Mouse (Mus musculus) spleen, adult 2 months (tissue): ENCODE results near the gene Slc6a6. TPM values are rescaled to one million over a fixed set of nuclear protein-coding genes. Genes with fewer than 3 reads are reported as not detected.

Source experiments
- DNase-seq, 2 experiments: peaks; one replicate each; pipeline versions ENCODE4 v3.0.0 to v3.0.0-alpha.2; 2012 to 2021; ENCODE audit warnings: low spot score in 2 of 2, low read depth in 1 of 2
- H3K27ac ChIP-seq: fragments of 200-500 bp; 2 replicates; pipeline ENCODE4 v1.5.1; 2012; ENCODE audit warnings: low read length, inconsistent platforms; ENCODE audit not compliant: insufficient read depth
- H3K27me3 ChIP-seq: fragments of 200-500 bp; 2 replicates; pipeline ENCODE4 v1.6.1; 2012; ENCODE audit warnings: mild to moderate bottlenecking, moderate library complexity, low read length, inconsistent platforms; ENCODE audit not compliant: control insufficient read depth, insufficient read depth
- H3K36me3 ChIP-seq: fragments of 200-500 bp; 2 replicates; pipeline ENCODE4 v1.6.1; 2012; ENCODE audit warnings: mild to moderate bottlenecking, low read length, inconsistent platforms; ENCODE audit not compliant: control insufficient read depth, insufficient read depth
- H3K4me1 ChIP-seq: fragments of 200-500 bp; 2 replicates; pipeline ENCODE4 v1.6.1; 2011; ENCODE audit warnings: inconsistent platforms; ENCODE audit not compliant: control insufficient read depth, insufficient read depth, insufficient read length
- H3K4me3 ChIP-seq: fragments of 200-500 bp; 2 replicates; pipeline ENCODE4 v1.5.1; 2011; ENCODE audit warnings: mild to moderate bottlenecking, inconsistent platforms; ENCODE audit not compliant: insufficient read depth, insufficient read length; ENCODE audit errors: extremely low read depth
- CTCF ChIP-seq: fragments of 200-500 bp; IDR thresholded peaks from 2 replicates; pipeline ENCODE4 v1.5.1; 2011; ENCODE audit warnings: mild to moderate bottlenecking, inconsistent platforms; ENCODE audit not compliant: insufficient read depth, insufficient read length, insufficient replicate concordance; ENCODE audit errors: extremely low read depth
- POLR2A ChIP-seq: fragments of 200-500 bp; IDR thresholded peaks from 2 replicates; pipeline ENCODE4 v1.6.1; 2011; ENCODE audit warnings: low read depth, low read length, inconsistent platforms
- WGBS: fragments of 180-500 bp; shearing (Covaris S2); methylation state at CpG from one replicate; pipeline ENCODE4 v1.1.7; 2018; 5-methylcytosine and 5-hydroxymethylcytosine counted together
- polyA plus RNA-seq: library from polyadenylated mRNA; depleted of rRNA; stranded (reverse); fragments of >200 nt; gene quantifications from 2 replicates; pipeline ENCODE4 v1.2.3, GENCODE M21; 2012

Gene Slc6a6
- polyA plus RNA-seq, 1 experiment = 76.1 TPM

DNA sequence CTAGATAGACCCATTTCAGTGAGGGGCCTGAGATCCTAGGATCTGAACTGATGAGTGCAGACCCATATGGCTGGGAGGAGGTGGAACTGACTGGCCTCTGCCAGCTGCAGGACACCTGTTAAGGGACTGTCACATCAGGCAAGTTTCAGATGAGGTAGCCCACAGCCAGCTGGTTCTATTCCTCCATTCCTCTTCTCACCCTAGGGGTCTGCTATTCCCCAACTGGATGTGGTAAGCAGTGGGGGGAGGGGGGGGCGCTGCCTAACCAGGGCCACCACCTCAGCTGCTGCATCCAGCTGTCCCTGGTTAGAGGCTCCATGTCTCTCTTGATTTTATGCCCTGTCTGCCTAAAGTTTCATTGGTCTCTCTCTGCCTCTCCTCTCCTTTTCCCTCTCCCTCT is 25.6 kb upstream of the Slc6a6 start:
- Histone ChIP-seq H3K27me3 (no peaks in the 10 kb centered on the region), H3K4me1 (peaks cover 7% of the 10 kb centered on the region; the same call in 1 of the 2 replicates), H3K36me3 (no peaks in the 10 kb centered on the region), H3K4me3 (no peak overlapping the region), H3K27ac (no peak overlapping the region)
- TF ChIP-seq POLR2A = no peak
- no peak for TF ChIP-seq CTCF
- DNase-seq = no peak
- WGBS = 85% methylated on average over 1 of the region's 1 CpGs

DNA sequence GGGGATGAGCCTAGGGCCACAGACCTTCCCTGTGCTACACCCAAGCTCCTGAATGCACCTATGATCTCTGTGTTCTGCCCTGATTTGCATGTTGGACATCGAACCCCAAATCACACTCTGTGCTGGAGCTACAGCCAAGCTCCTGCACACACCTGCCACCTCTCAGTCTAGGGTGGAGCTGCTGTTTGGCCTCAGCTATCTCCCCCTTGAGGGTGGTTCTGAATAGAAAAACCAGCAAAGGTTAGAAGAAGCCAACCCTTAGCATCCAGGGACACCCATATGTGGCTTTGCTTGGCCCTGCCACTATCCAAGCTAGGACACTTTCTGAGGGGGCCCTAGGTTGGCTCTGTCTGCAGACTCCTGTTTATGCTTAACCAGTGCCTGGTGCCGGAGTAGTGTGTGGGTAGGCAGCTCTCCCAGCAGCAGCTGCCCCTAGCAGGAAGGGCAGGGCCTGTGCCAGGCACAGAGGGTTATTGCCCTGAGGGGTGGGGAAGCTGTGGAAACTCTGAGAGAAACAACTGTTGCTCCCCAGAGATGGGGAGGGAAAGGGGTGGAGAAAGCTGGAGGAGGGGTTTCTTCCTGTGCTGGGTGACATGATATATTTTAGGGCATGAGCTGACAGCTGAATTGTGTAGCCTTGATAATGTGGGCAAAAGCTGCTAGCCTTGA is 23.9 kb upstream of the Slc6a6 start:
- Histone ChIP-seq H3K27me3 (no peaks in the 10 kb centered on the region), H3K4me3 (no peak overlapping the region), H3K4me1 (peaks cover 7% of the 10 kb centered on the region; the same call in 1 of the 2 replicates), H3K27ac (no peak overlapping the region), H3K36me3 (no peaks in the 10 kb centered on the region)
- TF ChIP-seq POLR2A (no peak), CTCF (no peak)
- 25% methylated on average over 2 of the region's 2 CpGs for WGBS
- peak in 1 of 2 experiments; percentile 5 for DNase-seq

DNA sequence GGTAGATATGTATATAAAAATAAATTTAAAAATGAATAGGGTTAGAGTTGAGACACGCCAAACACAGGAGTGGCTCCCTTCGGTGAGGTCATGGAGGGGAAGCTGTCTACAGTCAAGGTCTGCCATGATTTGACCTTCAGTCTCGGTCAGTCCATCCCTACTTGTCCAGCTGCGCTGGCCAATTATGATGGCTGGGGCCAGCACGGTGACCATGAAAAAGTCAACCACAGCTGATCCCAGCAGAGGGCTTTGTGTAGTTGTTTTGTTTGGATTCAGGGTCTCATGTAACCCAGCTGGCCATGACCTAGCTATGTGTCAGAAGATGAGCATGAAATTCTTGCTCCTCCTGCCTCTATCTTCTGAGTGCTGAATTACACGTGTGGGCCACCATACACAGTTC is 21.6 kb upstream of the Slc6a6 start:
- Histone ChIP-seq H3K27me3 (no peaks in the 10 kb centered on the region), H3K27ac (no peak overlapping the region), H3K4me1 (peaks cover 7% of the 10 kb centered on the region; the same call in 1 of the 2 replicates), H3K36me3 (no peaks in the 10 kb centered on the region), H3K4me3 (no peak overlapping the region)
- no peak for TF ChIP-seq POLR2A
- TF ChIP-seq CTCF = no peak
- DNase-seq = no peak
- WGBS = 86% methylated on average over 6 of the region's 6 CpGs

DNA sequence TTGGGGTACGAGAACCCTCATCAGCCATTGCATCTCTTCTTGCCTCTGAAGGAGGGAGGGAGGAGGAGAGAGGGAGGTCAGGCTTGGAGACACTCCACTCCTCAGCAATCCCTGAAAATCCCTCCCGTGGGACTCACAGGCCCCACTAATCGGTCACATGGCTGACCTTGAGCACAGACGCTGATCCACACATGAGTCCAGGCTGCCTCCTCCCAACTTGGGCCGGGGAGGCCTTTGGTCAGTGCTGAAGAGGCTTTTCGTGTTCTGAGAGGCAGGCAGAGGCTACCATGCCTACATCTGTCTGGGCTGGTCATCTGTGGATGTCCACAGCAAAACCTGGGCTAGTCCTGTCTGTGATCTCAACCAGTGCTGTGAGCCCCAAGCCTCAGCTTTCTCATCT is 20.2 kb upstream of the Slc6a6 start:
- Histone ChIP-seq H3K27me3 (no peaks in the 10 kb centered on the region), H3K4me1 (peaks cover 7% of the 10 kb centered on the region; the same call in 1 of the 2 replicates), H3K36me3 (no peaks in the 10 kb centered on the region), H3K27ac (no peak overlapping the region), H3K4me3 (no peak overlapping the region)
- TF ChIP-seq POLR2A (no peak), CTCF (no peak)
- DNase-seq = no peak
- 90% methylated on average over 6 of the region's 6 CpGs for WGBS

DNA sequence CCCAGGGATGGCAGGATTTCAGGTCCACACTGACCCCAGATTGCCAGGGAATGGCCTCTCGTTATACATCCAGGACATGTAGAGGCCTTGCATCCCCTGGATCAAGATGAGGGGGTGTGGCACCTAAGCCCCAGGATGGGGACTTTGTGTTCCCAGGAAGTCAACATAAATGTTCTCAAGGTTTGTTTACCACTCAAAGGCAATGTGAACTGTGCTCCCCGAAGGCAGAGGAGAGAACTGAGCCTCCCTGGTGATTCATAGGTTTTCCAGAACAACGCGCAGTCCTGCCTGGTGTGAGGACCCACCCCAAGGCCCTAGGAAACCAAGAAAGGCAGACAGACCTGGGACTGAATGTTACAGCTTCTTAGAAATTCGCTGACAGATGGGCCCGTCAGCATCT is 18.6 kb upstream of the Slc6a6 start:
- no peaks in the 10 kb centered on the region for H3K27me3 ChIP-seq
- H3K4me3 ChIP-seq = no peak overlapping the region
- no peak overlapping the region for H3K27ac ChIP-seq
- 92% methylated on average over 6 of the region's 6 CpGs for WGBS
- H3K4me1 ChIP-seq = peaks cover 2% of the 10 kb centered on the region; the same call in 1 of the 2 replicates
- TF ChIP-seq CTCF (no peak), POLR2A (no peak)
- no peak for DNase-seq
- no peaks in the 10 kb centered on the region for H3K36me3 ChIP-seq

DNA sequence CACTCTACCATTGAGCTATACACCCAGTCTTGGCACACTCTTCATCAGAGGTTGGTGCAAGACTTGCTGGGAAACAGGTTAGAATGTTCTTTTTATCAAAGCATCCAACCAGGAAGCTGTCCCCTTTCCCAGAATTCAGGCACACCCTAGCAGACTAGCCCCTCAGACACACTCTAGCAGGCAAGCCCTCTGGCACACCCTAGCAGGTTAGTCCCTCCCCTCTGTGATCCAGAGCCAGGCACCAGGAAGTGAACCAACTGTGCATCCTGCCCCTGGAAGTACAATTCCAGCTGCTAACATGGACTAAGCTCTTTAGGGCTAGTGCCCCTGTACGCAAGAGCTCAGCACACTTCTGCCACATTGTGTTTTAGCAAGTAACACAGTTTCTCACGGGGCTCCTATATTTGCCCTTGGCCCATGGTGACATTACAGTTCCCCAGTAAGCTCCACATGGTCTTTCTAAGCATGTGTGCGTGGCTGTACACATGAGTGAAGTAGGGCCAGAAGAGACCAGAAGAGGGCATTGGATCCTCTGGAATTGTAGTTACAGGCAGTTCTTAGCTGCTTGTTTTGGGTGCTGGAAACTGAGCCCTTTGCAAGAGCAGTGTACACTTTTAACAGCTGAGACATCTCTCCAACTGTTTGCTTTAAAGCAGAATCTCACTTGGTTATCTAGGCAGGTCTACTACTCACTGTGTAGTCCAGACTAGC is 17.7 kb upstream of the Slc6a6 start:
- Histone ChIP-seq H3K36me3 (no peaks in the 10 kb centered on the region), H3K27ac (no peak overlapping the region), H3K4me3 (no peak overlapping the region), H3K4me1 (no peaks in the 10 kb centered on the region), H3K27me3 (no peaks in the 10 kb centered on the region)
- DNase-seq = no peak
- no peak for TF ChIP-seq CTCF
- no peak for TF ChIP-seq POLR2A
- WGBS = 89% methylated on average over 3 of the region's 3 CpGs

DNA sequence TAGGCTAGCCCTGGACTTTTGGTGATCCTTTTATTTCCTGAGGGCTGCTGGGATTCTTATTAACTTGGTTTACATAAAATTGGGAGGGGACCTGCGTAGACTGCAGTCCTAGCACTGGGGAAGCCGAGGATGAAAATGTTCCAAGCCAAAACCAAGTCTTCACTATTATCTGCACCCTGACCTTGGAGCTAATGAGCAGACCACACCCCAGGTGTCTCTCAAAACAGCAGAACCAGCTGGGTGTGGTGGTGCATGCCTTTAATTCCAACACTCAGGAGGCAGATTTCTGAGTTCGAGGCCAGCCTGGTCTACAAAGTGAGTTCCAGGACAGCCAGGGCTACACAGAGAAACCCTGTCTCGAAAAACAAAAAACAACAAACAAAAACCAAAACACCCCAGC is 16.7 kb upstream of the Slc6a6 start:
- Histone ChIP-seq H3K27me3 (no peaks in the 10 kb centered on the region), H3K4me3 (no peak overlapping the region), H3K36me3 (no peaks in the 10 kb centered on the region), H3K27ac (no peak overlapping the region), H3K4me1 (no peaks in the 10 kb centered on the region)
- 86% methylated on average over 4 of the region's 4 CpGs for WGBS
- TF ChIP-seq POLR2A (no peak), CTCF (no peak)
- DNase-seq = no peak
